Mouse (Mus musculus) lung, adult 2 months (tissue): ENCODE measurements at regions not wholly inside any gene's neighbourhood (a gene's known extent, or its start where the extent isn't known, plus 50 kb on each side); places are given as distances from the start of the nearest gene placed in this dataset.

Experiments
- CTCF ChIP-seq: fragments of 200-500 bp; IDR thresholded peaks from 2 replicates; pipeline ENCODE4 v1.5.1; 2011; ENCODE audit warnings: mild to moderate bottlenecking, low read length, control low read depth; ENCODE audit not compliant: insufficient read depth
- POLR2A ChIP-seq: fragments of 200-500 bp; IDR thresholded peaks from 2 replicates; pipeline ENCODE4 v1.6.1; 2011; ENCODE audit warnings: low read depth, mild to moderate bottlenecking, control low read depth, low read length, borderline replicate concordance; ENCODE audit errors: extremely low read depth

GRCm38 (mm10) chr2:78023916-78024685 lies 77.9 kb upstream of the Cwc22 start:
- no peak for TF ChIP-seq CTCF
- TF ChIP-seq POLR2A = no peak
